Mouse (Mus musculus) kidney, postnatal 36 days (tissue): Measurements from ENCODE around the gene Samd13.

Source experiments
- DNase-seq, 2 experiments: peaks; one replicate each; pipeline ENCODE4 v3.0.0; 2021 to 2022; ENCODE audit warnings: mixed read lengths in 2 of 2

Gene Samd13

DNA sequence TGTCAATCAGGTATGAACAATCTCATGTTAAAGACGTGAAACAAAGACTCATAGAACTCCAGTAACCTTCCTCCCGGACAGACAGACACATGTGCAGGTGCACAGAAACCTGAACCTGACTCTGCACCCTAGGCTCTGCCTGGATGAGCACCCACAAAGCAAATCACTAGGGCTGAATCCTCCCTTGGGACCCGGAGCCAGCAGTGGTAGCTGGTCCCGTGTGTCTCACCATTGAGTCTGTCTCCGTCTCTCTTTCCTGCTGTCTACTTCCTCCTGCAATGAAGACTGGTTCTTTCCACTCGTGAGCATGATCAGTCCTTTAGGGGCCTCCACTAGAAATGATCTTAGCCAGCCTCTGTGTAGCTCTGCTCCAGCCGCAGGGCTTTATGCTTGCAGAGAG lies 23.5 kb downstream of the Samd13 start:
- DNase-seq: no peak

DNA sequence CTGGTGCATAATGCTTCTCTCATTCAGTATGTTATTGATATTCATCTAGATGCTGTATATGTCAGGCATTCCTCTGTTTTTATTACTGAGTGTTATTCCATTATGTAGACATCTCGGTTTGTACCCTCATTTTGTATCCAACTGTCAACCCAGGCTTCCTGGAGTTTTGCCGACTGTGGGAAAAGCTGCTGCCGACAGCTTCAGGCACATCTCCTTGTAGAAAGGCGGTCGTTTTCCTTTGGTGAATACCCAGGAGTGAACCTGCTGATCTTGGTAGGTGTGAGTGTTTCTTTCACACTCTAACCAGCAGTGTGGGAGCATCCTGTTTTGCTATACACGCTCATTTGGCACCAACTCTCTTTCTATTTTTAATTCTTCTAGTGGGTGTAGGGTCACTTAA lies 24.4 kb downstream of the Samd13 start:
- DNase-seq: no peak

DNA sequence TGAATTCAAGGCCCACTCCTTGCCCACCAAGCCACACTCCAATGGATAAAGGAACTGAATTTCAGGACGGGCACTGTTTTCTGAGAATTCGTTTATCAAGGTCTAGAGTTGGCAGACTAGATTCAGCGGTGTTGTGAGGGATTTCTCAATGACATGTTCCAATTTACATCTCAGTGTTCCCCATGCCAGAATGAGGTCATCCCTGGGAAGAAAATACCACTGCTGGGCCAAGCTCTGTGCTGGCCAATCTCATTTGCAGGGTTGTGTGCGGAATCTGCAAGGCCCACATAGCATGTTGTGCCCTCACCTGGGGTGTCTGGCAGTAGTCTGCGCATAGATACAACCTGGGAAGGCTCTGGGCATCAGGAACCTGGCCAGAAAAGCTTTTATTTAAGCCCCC lies 26.1 kb downstream of the Samd13 start:
- no peak for DNase-seq

DNA sequence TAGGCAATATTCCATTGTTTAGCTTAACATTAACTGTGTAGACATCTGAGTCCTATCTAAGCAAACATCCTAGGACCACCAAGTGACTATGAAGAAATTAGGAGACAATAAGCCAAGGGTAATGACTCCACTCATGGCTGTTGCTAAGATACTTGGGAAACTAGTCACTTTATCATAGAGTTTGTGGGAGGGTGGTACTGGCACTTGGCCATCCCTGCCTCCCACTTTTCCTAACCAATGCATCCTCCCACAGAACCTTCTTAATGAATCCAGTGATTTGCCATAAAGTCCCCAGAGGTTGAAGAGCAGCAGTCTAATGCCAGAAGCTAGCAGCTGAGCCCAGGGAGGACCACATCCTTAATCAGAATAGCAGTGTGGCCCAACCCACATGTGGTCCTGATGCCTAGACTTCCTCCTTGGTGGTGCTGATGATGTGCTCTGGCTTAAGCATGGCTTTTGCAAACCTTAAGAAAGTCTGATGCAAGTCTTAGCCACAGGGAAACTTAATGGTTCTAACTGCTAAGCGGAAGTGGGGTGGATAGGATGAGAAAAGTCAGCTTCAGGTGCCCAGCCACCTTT lies 27.2 kb downstream of the Samd13 start:
- DNase-seq: no peak

DNA sequence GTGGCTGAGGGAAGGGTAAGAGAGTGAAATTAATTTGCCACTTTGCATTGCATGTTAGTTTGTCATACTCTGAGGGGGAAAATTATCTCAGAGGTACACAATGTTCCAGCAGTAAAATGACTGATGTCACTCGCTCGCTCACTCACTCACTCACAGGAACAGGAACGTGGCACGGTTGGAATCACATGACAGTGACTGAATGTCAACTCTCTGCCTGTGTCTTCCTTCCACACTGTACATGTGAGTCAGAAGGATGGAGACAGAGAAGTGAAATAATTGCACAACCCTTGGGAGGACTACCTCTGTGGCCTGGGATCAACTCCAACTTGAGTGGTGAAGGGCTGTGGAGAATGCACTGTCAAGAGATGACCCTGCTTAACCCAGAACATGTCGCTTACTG lies 28.0 kb downstream of the Samd13 start:
- DNase-seq: no peak

DNA sequence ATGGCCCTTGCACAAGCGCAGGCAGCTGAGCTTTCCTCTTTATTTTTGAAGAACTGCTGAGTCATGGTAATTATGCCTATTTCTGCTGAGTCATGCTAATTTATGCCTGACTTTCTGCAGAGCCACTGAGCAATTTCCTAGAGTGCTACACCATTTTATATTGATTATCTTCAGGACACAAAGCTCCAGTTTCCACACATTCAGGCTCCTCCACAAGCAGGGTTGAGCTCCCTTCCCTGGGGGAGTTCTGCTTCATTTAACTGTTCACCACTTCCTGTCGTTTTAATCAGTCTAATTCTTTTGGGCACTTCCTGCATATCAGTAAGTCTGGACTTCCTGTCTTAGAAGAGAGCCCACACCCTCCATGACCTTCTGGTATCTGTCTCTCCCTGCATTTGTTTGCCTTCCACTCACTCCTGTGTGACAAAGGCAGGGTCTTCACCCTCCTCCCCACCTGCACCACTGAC lies 30.2 kb downstream of the Samd13 start:
- DNase-seq: no peak

DNA sequence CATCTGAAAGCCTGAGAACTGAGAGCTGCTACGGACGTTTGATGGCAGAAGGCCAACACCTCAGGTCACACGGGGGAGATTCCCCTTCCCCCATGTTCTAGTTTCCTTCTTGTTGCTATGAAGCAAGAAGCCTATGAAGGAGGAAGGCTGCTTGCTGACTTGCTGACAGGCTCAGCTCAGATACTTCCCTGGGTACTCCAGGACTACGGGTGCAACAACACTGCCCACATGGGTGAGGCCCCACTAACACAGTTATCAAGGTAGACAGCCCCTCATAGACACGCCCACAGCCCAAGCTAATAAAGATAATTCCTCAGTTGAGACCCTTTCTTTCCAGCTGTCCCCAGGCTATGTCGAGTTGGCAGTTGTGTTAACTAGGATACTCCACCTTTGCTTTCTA lies 31.7 kb downstream of the Samd13 start:
- DNase-seq: no peak

DNA sequence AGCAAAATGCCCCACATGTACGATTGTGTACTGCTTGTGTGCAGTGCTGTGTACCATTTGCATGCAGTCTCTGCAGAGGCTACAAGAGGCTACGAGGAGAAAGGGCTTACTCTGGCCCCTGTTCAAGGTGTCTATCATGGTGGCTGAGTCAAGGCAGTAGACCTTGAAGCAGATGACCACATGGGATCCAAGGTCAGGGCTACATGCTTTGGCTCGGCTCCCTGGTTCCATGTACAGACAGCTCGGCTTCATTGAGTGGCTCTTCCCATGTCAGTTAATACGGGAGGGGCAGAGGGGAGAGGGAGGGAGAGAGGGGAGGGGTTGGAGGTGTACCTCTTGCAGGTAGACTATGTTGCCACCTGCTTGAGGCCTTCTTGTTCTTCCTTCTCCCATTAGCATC lies 33.0 kb downstream of the Samd13 start:
- no peak for DNase-seq

DNA sequence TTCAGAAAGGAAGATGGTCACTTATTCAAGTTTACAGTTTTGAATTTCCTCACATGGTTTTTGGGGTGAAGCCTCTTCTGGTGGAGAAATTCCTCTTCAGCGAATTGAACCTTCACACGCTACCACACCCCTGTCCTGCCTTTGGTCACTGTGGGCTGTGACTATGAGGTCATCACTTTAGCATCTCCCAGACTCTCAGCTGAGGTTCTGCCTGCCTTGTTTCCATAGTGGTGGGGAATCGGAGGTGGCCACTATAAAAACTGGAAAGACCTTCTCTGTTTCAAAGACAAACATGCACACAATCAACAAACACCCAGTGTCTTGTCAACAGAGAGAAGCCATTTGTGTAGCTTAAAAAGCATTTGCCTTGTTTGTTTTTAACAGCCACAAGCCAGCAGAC lies 34.2 kb downstream of the Samd13 start, which contains the start of gene 4930503B20Rik:
Gene 4930503B20Rik, minus strand, starts transcription at position 101 of the 400 bp plus-strand sequence.
- no peak for DNase-seq

DNA sequence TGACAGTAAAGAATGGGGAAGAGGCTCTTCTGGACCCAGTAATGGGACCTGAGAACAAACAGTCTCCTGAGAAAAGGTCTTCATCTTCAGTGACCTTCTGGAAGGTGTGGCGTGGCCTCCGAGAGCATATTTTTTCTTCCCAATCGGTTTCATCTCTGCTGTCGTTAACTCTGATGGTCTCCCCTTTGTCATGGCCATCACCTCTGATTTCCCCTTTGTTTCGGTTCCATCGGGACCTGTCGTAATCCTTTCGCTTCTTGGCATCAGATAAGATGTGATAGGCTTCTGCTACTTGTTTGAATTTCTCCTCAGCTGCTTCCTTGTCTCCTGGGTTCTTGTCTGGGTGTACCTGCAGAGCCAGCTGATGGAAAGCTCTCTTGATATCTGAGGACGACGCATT lies 34.7 kb downstream of the Samd13 start:
- DNase-seq: no peak

DNA sequence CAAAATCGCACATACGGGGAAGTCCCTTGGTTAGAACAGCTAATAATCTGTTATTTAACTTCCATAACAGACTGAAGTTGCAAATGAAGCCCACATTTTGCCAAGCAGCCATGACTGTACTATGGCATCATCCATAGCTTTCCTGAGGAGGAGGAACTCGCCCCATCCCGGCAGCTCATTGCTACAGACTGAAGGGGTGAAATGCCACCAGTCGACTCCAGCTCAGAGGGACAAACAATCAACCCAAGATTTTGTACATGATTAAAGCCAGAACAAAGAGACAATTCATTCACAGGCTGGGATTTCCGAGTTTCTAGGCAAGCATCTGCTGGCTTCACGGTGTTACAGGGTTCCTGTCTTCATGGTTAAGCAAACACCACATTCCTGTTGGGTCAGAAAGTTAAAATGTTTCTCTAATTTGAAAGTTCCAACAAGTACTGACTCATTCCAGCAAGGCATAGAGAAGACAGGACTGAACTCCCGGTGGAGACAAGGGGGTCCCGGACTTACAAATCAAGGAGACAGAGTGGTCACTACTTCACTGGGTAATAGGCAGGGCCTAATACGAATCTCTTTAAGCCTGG lies 36.0 kb downstream of the Samd13 start:
- DNase-seq: no peak

DNA sequence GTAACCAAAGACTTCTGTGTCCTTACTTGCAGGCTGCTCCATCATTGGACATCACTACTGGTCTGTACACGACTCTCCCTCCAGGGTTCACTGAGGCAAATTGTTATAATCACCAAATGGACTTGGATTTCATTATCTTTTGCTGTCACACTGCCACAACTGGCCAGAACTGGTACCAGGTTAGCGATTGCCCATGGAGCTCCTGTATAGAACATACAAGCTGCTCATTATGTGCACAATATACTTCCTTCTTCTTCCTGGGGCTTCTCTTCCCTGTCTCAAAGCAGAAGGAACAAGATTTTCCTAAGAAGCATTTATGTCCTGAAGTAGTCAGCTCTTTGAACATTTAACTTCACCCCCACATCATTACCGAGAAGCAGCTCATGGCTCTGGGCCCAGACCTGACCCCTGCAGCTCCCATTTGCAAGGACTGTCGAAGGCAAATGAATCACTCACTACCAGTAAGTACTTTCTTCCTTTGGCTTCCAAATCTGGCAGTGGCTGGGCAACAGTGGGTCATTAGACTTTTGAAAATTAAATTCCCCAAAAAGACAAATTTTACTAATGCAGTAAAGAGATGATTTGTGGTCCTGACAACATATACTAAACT lies 43.5 kb downstream of the Samd13 start:
- no peak for DNase-seq

DNA sequence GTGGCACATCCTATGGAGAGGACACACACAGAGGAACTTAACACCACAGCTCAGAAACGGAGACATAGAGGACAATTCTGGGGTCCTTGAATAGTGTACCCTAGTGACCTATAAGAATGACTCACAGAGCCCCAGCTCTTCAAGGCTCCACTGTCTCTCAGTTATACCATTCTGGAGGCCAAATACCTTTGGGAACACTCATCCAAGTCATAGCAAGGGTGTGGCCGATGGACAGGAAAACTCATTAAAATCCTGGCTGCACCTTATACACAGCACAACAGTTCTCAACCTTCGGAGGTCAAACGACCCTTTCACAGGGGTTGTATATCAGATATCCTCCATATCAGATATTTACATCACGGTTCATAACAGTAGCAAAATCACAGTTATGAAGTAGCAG lies 52.9 kb downstream of the Samd13 start:
- DNase-seq: no peak

DNA sequence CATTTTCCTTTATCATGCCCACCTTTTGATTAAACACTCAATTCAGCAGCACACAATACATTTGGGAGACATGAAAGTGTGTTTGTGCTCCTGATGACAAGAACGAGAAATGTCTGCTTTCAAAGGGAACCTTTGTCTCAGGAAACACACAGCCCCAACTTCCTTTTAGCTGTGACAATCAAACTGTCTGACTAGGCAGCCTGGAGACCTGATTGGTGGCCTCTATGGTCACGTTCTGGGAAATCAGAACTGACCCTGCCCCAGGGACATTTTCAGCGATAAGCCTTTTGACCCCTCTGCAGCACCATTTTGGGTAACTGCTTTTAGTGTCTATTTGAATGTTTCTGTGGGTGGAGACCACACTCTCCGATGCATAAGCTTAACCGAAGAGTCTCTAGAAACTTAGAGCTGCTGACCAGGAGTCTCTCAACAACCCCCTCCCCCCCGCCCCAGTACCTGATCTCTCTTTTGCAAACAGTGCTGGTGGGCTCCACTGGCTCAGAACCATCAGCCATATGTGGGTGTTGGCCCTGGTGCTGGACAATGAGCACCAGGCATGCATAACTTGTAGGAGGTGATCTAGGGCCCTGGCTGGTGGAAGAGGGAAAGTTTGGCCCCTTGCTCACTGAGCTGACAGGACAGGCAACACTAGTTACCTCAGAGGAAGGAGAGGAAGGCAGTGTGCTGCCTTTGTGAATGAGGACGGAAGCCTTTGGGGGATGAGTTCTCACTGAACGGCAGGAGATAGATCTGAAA lies 57.0 kb downstream of the Samd13 start:
- DNase-seq: no peak

DNA sequence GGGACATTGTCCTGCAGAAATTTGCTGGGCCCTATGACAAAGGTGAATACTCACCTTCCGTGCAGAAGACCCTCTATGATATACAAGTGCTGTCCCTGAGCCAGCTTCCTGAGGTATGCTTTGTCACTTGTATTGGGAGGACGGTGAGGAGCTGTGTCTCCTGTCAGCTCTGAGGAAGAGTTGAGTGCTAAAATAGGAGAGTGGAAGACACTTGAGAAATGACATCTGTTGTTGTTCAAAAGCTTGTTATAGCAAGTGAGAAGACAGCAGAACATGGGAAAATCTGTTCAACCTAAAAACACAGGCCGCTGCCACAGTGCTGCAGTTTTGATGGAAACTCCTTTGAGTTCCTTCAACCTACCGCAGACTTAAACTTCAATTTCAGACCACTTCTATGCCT lies 59.6 kb downstream of the Samd13 start:
- DNase-seq: no peak

DNA sequence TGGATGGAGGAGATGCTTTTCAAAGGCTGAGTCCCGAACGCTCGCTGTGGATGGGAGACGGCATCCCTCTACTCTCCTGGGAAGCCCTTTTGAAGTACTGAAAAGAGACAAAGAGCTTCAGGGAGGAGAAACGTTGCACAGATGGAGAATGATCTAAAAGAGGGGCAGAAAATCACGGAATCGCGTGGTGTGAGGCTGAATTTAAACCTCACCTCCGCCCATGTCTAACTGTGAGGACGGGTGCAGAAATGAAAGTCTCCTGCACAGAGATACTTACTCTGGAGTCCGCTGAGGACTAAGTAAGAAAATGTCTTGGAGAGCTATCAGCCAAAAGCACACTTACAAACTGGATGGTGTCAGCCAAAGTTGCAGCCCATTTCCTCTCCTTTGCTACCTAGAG lies 63.4 kb downstream of the Samd13 start:
- no peak for DNase-seq

DNA sequence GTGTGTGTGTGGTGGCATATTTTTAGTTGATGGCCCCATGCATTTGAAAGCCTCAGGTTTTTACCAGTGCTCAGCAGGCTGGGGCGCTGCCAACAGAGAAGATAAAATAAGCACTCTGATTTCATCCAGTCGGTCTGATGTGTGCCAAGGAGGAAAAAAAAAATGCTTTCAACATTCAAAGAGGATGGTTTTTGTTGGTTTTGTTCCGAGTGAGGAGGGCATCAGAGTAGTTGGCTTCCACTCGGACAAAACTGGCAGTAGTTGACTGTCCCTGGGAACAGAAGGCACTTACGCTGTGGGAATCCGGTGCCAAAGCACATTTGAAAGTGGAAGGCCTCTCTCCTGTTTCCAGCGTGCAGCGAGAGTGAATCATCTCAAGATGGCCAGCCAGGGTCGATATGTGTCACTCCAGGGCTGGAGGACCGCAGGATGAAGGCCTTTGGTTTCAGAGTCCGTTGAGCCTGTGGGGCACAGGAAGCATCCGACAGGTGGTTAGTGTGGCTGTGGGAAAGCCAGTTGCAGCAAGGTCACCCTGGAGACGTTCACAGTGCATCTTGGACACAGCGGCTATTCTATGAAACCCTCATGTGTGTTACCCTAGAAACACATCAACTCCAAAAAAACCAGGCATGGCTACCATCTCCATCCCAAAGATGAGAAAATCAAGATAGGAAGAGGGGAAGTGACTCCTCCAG lies 64.7 kb downstream of the Samd13 start:
- no peak for DNase-seq

DNA sequence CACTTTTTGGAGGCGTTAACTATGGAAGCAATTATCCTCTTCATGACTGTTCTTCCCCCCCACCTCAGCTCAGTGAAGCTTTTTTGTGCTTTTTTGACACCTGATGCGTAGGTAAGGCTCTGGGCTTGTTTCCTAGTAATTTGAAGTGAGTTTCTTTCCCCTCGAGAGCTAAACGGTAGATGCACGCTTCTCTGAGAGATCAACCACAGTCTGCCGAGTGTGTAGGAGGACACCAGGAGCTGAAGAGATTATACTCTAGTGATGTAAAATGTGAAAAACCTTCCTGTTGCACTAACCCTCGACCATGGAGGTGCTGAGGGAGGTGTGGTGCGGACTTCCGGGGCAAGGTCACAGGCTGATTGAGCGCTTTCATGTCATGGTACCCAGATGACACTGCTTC lies 65.3 kb downstream of the Samd13 start:
- no peak for DNase-seq

DNA sequence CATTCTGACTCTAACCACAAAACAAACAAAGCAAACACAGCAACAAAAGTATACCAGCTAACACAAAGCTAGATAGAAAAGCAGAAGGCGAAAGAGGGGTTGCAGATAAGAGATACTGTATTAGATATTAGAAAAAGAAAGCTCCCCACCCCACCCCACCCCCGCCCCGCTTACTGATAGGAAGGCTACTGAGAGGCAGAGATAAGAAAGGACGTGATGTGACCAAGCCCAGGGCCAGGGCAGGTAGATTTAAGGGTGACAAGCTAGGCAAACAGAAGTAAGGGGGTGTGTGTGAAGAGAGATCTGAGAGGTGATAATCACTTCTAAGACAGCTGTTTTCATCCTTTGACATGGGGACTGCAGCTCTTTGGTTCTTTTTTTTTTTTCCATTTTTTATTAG lies 67.0 kb downstream of the Samd13 start:
- no peak for DNase-seq

DNA sequence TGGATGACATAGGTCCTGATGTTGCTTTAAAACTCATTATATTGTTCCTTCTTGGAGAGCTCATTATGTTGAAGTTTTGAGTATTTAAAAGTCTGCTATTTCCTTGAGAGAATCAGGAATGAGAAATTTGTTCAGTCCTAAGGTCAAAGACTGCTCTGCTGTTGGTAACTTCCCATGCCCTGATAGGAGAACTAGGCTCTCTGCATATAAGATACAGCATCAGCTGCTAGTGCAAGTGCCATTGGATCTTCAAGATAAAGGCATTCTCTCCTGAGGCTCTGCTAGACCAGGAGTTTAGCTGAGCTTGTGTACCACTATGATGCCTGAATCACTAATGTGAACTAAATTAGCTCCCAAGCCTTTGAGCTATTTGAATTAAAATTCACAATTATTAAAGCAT lies 67.4 kb downstream of the Samd13 start:
- no peak for DNase-seq

DNA sequence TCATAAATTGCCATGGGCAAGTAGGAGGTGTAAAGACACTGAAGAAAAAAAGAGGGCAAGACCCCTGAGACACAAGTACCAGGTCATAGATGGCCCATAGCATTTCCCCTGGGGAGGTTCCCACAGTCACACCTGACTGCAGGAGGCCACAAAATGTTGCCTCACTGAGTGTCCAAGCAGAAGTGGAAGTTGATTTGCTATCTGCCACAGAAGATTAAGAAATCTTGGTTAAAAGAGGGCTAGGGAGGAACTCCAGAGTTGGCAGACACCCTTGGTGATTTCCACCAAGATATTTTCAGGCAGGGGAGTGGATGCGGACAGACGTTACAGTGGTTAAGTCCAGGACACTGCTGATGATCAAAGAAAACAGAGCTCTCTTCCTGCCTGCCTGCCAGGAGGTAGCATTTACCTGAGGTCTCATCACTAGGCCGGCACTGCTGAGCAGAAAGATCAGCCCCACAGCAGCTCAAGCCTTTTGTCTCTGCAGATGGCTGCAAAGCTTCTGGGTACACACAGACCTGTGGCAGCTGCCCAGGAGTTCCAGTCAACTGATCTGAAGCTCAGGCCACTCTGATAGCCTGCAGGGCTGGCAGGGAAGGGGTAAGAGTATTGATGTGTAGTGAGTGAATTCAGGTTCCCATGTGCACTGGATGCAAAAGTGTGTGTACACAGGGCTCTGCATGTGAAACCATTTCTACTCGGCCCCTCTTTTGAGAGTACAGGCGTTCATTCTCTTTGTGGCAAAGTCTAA lies 68.7 kb downstream of the Samd13 start:
- DNase-seq: no peak

DNA sequence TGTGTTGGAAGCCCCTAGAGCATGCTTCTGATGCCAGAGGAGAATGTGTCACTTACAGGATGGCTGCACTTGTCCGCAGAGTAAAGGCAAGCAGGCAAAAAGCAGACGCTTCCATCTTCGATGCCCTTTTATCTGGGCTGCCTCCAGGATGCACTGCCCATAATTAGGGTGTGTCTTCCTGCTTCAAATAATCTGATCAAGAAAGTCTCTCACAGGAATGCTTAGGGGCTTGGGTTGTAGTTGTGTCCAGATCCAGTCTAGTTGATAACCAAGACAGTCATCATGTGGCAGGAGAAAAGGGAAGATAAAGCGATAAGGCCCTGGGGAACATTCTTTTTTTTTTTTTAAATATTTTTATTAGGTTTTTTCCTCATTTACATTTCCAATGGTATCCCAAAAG lies 69.9 kb downstream of the Samd13 start, which contains the start of gene Dnase2b:
Gene Dnase2b, minus strand, starts transcription at position 101 of the 400 bp plus-strand sequence.
- no peak for DNase-seq
